ENCODE assay signal across 8 mouse cellular contexts in the genomic region with DNA sequence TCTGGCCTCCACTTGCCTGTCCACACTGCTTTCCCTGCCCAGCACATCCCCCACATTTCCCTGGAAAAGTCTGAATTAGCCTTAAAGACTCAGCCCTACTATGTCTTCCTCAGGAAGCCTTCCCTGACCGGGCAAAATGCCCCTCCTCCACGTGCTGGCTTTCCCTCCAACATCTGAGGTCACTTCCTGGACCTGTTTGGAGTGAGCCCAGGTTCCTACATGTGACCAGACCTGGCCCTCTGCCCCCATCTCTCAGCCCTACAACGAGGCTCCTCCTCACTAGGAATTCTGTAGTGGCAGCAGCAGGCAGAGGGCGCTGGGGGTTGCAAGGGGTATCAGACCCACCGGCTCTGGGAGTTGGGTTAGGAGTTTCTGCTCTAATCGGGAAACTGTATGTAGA. TPM values are rescaled to one million over a fixed set of nuclear protein-coding genes. Genes with fewer than 3 reads are reported as not detected.
DNase-seq lines count a peak whose midpoint lies in the region.

No protein-coding gene starts in this region.

- DNase-seq in adrenal gland, adult 2 months, result peak; percentile 68
- no peak for DNase-seq in adrenal gland, postnatal 4 days (ENCODE audit: low spot score in 2 of 2)
- DNase-seq in right cerebral cortex, postnatal 4 days, result peak; percentile 34
- DNase-seq in right cerebral cortex, postnatal 10 days (ENCODE audit: low spot score in 2 of 2), result no peak
- DNase-seq in kidney, adult 9 months, result peak; percentile 78
- DNase-seq in frontal cortex, adult 2 months (ENCODE audit: extremely low spot score in 1 of 2, low spot score in 1 of 2), result no peak
- no peak for DNase-seq in natural killer cell, adult 2 months (ENCODE audit: low spot score in 2 of 2)
- no peak for DNase-seq in layer of hippocampus, adult 9-11 months

RNA-seq across cellular contexts. Expression of a gene that starts 46.0 kb away (rescaled TPM):
- 10 to 100 TPM; 18.1 to 26.2 TPM for total RNA-seq in adrenal gland, adult 2 months (2021)
- 83.5 and 101 TPM in 2 replicates for polyA plus RNA-seq in adrenal gland, adult 2 months (2012; rRNA removed)
- total RNA-seq in adrenal gland, postnatal 4 days (2021), result 10 to 100 TPM; 16.9 to 21.2 TPM
- polyA plus RNA-seq in frontal cortex, adult 2 months (2012; rRNA removed), result 7.3 and 8.9 TPM in 2 replicates

Comparison
In these comparisons a context has a peak if more than half of its experiments do, and no peak if none do; other contexts are left out.
1. DNase-seq: peak in adrenal gland, adult 2 months (single experiment), right cerebral cortex, postnatal 4 days (single experiment) and kidney, adult 9 months (single experiment); none in adrenal gland, postnatal 4 days (0 of 2), right cerebral cortex, postnatal 10 days (0 of 2), frontal cortex, adult 2 months (0 of 2), natural killer cell, adult 2 months (0 of 2) and layer of hippocampus, adult 9-11 months (single experiment).